Mouse (Mus musculus): ENCODE data around the gene Map6.

Gene Map6

DNA sequence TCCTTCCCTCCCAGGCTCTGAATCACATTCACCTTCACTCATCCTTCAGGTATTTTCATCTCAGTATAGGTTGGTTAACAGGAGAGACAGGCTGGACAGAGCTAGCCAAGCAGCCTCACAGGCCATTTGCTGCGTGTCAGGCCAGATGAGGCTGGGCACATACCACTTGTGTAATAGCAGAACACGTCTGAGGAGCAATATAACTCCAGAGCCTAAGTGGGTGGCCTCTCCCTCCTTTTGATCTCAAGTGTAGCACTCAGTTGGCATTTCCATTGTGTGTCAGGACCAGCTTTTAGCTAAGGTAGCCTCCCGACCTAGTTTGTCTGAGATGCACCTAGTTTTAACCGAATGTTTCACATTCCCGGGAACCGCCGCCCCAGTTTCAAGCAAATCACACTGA is 49.0 kb downstream of the Map6 start:
- DNase-seq = no peak

DNA sequence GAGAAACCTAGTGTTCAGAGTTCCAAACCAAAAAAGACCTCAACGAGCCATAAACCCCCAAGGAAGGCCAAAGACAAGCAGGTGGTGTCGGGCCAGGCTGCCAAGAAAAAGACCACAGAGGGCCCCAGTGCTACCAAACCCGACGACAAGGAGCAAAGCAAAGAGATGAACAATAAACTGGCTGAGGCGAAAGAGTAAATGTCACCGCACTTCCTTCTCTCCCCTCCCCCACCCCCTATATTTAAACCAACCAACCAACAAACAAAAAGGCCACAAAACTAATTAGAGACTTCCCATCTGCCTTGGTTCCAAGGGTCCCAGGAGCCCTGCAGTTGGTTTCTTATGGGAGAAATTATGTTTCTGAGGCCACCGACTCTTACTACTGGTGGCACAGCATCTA is 50.2 kb downstream of the Map6 start:
- no peak for DNase-seq

DNA sequence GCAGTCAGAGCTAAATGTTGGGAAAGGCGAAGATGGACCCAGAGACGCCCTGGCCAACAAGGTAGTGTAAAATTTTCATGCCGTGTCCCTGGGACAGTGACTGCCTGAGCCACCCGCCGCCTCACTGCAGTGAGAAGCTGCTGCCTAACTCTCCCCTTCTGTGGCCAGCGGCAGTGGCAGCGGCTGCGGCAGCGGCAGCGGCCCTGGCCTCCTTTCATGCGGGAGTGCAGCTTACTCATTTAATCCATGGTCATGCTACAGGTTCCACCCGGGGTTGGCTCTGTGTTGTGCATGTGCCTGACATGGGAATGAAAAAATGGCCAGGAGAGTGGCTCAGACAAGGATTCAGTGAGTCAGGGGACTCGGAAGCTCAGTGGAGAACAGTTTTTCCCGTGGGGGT is 53.3 kb downstream of the Map6 start:
- no peak for DNase-seq

DNA sequence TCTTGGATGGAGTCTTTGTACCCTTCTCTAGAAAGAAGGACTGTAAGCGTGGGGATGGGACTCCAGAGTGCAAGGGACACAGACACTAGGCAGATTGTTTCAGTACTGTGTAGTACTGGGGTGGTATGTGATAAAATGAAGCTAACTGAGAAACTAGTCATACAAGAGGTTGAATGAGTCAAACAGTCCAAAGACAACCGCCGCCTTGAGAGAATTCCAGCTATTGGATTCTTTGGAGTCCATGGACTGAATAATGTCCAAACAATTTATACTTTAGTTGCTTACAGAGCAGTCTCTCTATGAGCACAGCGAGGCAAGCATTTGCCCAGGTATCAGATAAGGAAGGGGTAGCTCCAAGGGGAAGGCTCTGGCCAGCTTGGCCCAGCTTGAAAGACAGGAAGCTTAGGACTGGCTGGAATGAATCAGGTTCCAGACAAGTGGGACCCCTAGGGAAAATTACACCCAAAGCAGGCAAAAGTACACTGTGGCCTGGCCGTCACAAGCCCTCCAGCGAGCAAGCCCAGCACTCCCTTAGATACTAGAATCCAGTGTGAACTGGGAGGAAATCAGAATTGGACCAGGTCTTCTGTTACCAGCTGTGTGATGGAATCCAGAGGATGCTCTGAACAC is 55.6 kb downstream of the Map6 start:
- no peak for DNase-seq

DNA sequence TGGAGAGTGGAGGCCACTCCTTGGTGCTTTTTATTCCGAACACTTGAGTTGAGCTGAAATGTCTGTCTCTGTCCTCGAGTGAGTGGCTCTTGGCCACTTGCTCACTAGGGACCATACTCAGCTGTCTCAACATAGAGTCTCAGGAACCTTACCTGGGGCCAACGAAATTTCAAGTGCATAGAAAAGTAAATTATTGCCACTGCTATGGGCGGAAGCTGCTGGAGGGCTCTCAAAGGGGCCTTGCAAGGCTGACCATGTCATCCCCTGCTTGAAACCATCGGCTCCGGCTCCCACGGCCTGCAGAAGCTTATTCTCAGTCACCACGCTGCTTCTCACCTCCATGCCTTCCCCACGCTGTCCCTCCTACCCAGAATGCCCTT is 56.1 kb downstream of the Map6 start:
- DNase-seq = no peak

DNA sequence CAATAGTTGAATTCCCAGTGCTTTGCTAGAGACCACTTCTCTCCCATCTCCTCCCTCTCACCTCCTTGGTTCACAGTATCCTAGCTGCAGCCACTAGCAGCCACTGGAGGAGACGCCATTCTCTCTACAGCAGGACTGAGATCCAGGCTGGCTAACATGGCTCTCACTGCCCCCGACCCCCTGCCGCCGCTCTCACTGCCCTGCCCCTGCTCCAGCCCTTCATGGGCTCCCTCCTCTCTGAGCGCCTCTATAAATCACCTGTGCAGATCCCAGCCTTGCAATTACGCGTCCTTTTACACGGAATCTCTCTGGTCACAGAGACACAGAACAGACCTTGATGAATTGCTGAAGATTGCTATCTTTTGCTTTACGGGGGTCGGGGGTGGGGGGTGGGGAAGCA is 57.6 kb downstream of the Map6 start:
- no peak for DNase-seq

DNA sequence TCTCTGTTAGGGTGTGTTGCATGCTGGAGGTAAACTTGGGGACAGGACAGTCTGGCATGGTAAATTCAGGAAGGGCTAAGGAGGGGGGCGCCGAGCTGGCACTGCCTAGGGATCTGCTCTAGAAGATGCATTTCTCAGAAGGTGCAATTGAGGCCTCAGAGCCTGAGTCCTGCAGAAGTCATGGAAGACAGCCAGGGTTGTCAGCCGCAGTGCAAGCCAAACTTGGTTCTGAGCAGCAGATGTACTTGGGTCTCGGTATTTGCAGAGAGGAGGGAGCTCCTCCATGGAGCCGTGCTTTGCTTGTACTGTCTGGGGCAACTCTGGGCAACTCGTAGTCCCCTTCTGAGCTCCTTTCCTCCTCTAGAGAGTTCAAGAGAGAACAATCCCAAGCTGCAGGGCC is 58.9 kb downstream of the Map6 start:
- no peak for DNase-seq

DNA sequence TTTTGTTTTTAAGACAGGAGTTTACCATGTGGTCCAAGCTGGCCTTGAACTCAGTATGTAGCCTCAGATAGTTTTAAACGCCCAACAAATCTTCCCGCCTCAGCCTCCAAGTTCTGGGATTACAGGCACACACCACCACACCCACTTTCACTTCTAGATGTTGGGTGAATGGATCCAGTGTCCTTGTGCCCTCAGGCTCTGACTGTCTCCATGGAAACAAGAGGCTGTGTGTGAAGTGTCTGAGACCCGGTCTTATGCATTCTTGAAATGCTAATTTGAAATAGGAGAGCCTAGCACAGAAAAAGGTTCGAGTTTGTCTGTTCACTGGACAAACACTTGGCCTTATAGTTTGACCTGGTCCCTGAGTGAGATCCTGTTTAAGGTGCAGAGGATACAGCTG is 61.6 kb downstream of the Map6 start:
- no peak for DNase-seq

DNA sequence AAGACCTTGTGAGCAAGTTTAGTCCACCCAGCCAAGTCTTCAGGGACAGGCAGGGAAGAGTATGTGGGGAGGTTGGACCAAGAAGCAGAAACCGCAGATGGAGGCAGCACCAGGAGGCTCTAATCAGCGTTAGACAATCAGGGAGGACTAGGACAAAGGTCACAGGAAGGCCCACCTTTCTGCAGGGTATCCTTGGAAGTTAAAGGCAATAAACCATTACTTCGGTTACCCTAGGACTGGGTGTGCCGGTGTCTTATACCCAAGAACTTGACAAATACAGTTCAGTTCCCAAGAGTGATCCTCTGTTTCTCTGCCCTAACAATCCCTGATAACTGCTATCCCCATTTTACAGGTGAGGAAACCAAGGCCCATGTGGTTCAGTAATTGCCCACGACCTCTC is 62.8 kb downstream of the Map6 start:
- DNase-seq = no peak

DNA sequence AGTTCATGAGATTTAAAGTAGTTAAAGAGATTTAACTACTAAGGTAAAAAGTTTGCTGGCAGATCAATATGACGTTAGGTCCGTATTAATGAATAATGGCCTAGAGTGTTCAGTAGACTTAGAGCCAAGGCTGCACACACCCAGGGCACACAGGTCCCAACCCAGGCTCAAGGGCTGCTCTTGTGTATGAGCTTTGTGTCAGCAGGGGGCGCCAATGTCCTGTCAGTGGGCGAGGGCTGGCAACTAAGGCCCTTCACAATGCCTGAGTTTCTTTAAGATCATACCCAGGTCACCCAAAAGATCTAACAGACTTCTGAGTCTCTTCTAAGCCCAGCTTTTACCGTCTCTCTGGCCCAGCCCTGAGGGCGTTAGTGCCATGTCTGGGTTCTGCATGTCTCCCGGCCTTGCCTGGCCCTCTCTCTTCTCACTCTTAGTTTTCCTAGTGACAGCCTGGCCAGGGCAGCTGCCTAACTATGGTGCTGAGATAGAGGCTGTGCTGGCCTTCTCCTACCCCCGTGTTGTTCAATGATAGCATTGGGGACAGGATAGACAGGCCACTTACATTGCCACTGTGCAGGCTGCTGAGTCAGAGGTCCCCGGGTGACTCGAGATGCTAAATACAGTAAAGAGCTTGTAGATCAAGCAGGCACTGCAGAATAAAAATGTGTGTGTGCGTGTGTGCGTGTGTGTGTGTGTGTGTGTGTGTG is 65.7 kb downstream of the Map6 start:
- peak; percentile 55 to 66 for DNase-seq

DNA sequence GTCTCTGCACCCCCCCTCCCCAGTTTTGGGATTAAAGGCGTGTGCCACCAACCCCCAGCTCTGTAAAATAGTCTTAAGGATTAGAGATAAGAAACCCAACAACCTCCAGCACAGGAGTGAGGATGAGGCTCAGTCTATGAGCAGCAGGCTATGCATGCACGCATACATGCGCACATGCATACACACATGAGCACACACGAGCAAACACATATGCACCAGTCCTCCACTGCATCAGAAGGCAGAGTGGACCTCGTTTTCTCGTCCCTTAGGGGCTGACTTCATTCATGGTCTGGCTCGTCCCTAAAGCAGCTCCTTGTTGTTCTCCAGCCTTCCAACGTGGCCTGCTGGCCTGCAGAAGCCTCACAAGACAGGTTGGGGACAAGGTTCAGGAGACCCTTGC is 73.5 kb downstream of the Map6 start:
- DNase-seq = no peak

DNA sequence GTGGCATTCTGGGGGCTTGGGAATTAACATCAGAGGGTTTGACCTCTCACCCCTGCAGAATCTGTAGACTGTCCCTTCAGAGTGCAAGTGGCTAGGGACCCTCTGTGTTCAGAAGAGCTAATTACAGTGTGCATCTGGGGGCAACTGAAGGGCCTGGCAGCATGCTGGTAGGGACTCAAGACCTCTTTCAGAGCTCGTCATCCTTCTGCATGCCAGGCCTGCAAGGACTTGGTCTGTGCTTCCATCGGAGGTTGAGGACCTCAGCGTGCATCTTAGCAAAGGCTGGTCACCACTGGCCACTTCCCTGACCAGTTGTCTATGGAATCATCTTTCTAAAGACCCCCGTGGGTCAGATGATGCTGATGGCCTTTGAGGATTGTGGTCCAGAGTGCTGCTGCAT is 76.3 kb downstream of the Map6 start:
- no peak for DNase-seq

DNA sequence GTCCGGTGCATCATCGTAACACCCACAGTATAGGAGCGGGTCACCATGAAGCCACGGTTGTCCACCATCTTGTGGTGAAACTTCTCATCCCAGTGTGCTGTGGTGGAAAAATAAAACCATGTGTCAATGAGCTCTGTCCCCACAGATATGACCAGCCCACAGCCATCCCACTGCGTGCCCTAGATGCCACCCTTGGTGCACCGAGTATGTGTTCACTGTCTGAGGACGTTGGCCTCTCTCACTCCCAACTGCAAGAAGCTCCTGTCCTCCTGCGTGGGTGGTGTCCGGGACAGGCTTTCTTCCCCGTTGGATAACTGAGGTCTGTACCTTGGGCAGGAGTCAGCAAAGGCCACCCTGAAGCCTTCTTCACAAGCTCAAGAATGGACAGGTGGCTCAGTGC is 80.0 kb downstream of the Map6 start:
- DNase-seq = no peak

DNA sequence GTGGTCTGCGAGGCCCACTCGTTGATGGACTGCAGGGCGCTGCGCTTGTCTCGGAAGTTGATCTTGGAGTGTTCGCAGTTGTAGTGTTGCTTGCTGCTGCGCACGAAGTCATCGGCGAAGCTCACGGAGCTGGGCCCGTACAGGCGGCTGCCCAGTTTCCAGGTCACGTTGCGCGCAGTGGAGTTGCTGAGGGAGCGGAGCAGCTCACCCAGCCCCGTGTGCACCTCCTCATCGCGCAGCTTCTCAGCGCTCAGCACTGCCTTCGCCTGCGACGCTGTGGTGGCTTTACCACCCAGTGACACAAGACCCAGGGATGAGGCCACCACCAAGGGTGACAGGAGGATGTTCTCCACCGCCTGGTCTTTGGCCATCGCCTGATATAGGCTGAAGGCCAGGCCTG is 81.6 kb downstream of the Map6 start:
- DNase-seq = no peak

DNA sequence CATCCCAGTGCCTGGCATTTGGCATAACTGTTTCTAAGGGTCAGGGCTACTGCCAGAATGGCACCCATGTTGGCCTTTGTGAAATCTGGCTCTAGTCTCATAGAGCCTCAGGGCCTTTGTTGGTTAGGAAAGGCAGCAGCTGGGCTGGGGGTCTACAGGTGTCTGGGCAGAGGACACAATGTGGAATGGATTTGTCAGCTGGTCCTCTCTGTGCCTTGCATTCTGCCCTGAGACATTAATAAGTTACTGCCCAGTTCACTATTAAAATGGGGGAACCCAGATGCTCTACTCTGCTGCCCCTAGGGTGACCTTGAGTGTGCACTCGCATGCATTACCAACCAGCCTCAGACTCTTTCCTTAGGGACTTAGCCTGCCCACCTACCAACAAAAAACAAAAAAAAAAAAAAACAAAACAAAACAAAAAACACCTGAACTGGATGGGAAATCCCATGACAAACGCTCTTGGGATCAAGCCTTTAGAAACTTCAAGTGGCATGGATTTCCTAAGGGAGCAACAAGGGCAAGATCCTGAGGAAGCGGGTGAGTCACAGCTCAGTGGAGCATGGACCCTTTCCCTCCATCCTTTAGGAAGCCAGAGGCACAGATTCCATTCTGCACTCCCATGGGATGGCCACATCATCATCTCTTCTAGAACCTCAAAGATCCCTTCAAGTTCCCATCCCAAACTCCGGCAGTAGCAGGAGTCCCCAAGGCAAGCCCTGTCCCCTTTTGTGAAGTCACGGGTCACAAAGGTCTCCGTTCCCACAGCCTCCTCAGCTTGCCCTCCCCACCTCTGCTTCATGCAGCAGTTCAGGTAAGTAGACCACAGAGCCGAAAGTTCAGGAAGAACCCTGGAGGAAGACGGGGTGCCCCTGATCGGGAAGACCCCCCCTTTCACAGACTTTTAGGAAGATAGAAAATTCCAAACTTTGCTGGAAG is 82.8 kb downstream of the Map6 start:
- no peak for DNase-seq

DNA sequence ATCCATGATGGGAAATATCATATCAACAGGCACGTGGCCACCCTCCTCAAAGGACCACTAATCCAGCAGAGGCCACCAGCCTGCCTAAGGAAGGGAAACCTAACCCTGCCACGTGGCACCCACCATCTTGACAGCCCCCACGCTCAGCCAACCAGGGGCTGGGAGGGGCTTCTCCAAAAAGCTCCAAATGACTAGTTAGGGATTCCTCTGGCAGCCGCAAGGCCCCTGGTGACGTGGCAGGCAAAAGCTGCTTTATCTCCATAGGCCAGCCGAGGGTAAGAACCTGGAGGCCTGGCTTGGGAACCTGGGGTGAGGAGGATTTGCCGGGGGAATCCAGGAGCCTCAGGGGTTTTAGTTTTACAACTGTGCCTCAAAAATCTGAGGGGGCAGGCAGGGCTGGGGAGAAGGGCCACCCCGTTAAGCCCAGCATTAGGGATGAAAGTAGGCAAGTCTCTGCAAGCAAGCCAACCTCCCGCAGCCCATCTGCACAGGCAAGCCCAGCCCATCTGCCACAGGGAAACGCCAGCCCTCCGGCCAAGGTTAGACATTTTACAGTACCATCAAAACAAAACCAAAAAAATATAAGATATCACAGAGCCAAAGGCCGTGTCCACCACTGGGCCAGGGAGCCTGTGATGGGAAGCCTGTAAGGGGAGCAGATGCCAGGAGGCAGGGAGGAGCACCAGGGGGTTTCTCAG is 84.0 kb downstream of the Map6 start:
- no peak for DNase-seq

DNA sequence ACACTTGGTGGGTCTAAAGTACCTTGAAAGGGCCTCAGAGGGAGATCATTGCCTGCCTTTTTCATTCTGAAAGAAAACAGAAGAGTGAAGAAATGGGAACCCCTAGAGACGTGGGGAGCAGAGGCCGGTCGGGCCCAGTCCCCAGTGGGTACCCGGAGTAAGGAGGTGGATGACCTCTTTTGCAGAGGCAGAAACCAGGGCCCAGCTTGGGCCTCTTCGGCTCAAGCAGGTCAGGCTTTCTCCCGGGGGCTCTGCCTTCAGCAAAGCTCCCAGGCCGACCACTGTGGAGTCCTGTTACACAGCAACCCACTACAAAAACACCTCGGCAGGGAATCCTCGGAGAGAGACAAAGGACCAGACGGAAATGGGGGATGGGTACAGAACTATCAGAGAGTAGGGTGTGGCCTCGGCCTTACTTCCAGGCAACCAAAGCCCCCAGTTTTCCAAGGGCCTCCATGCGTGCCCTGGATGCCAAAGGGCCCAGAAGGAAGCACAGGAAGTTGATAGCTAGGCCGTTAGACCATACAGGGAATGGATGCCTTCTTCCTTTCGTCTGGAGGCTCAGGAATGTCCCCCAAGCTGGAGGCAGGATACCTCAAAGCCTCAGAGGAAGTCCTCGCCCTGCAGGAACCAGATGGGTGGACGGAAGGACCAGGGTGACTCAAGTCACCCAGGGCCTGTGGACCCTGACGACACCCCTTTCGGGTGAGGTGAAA is 84.7 kb downstream of the Map6 start:
- no peak for DNase-seq

DNA sequence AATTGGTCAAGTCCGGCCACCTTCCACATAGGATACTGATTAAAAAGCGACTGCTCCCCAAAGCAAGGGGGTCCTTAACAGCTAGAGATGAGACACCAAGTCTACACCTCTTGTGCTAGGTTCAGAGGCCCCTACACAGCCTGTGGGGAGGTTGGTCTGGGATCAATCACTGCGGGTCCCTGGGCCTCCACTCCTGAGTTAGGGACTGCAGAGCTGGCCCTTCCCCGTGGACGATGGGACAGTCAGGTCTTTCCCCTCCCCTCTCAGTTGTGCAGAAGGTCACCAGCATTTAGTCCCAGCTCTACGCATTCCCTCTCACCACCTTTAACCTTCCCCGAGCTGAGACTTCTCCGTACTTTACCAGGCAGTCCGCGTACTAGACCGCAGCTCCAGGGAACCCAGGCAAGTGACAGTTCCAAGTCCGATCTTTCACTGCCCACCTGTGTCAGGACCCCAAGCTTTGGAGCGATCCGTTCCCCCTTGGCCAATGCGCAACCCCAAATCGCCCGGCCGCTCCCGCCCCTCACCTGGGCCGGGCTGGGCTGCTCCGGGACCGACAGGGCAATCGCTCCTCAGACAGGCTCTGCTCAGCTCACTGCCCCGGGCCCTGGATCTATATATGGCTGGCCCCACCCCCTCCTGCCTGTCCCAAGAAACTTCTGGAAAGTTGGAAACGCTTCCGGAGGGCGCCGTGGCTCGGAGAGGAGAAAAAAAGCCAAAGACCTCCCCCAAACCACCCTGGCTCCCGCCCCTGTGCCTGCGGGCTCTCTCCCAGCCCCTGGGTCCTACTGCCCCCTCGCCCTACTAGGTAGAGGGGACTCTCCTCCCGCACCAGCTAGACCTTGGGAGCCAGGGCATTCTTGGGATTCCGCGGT is 85.5 kb downstream of the Map6 start, which contains the start of gene Serpinh1:
Gene Serpinh1 (minus strand): TSS at position 714 of the 875 bp plus-strand sequence.
- no peak for DNase-seq

DNA sequence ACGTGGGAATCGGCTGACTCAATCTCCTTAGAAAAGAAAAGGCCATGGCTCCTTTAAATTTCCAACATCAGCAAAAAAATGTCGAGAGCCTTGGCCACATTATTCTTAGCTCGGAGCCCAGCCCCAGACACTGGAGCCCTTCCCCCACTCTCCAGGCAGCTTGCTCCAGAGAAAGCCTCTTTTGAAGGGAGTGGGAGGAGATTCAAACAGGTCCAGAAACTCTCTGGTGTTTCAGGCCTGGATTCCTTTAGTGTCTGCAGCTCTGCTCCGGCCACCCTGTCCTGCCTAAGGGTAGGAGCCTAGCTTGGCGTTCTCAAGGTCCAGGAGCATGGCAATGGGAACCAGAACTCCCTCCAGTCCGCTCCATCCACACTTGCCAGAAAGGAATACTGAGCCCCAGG is 88.5 kb downstream of the Map6 start:
- DNase-seq = no peak

DNA sequence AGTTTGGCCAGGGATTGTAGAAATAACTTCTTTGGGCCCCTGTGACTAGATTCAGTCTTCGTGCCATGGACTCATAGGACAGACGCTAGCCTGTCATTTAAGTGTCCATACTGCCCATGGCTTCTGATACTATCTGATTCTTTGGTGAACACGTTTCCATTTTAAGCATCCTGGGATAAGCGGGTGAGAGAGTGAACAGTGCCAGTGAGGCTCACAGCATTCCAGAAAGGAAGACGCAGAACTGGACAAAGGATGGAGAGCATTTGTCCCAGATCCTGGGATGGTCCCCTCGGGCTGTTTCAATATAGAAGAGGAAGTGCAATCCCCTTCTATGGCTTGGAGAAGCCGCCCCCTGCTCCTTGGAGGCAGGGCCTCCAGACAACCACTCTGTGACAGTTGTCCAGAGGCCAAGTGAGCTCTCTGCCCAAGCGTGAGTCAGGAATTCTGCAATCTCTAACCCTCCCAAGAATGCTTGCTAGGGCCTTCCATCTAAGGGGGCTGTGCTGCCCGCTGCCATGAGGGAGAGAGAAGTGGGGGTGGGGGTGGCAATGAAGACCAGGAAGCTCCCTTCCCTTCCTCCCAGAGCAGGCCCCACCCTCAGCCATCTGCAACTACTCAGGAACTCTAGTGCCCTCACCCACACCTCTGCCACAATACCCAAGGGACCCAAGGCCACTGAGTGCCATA is 89.1 kb downstream of the Map6 start:
- no peak for DNase-seq

DNA sequence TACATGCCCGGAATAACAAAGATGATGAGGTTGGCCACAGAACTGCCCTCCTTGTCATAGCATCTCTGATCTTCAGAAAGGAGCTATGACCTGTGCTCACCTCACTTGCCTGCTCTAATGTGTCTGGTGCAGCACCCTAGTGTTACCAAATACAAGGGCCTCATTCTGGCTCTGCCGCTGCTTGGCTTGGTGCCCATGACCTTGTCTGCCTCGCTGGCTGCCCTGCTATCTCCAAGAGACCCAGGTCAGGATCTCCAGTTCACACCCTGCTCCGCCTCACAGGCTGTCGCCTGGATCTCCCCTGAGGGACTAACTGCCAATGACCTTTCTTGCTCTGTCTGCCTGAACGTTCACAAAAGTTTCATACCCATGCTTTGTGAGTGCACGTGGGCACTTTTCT is 90.0 kb downstream of the Map6 start:
- DNase-seq = no peak

All from thymus, postnatal 36 days (tissue).